Mouse (Mus musculus) heart, embryonic 14.5 days (tissue): ENCODE measurements around the gene Pcbp3. TPM values are rescaled to one million over a fixed set of nuclear protein-coding genes. Genes with fewer than 3 reads are reported as not detected.

Source experiments
- ATAC-seq: fragments of 200-750 bp; cut with Nextera tagmentation; 2 replicates; pipeline ENCODE4 v1.8.0; 2017; ENCODE audit warnings: low read depth, moderate TSS enrichment; ENCODE audit not compliant: insufficient number of reproducible peaks, insufficient read depth, low FRiP score
- H3K27ac ChIP-seq, 2 experiments: fragments of 200-500 bp in 1 of 2; fragments of 300-500 bp in 1 of 2; sonication (generic) in 1 of 2; replicated peaks in 1 of 2; 2 replicates each; pipeline ENCODE4 v1.5.1; 2012 to 2014; ENCODE audit warnings: low read depth in 2 of 2, low read length in 2 of 2, control low read depth in 1 of 2, mild to moderate bottlenecking in 1 of 2, mixed read lengths in 1 of 2; ENCODE audit not compliant: control insufficient read depth in 1 of 2, insufficient read depth in 1 of 2
- H3K27me3 ChIP-seq: fragments of 300-500 bp; sonication (generic); 2 replicates; pipeline ENCODE4 v1.6.1; 2014; ENCODE audit warnings: mild to moderate bottlenecking, low read length, control low read depth; ENCODE audit not compliant: control insufficient read depth, insufficient read depth
- H3K36me3 ChIP-seq: fragments of 300-500 bp; sonication (generic); 2 replicates; pipeline ENCODE4 v1.6.1; 2014; ENCODE audit warnings: mild to moderate bottlenecking, control low read depth, low read length, mixed read lengths; ENCODE audit not compliant: control insufficient read depth, insufficient read depth
- H3K4me1 ChIP-seq, 2 experiments: fragments of 200-500 bp in 1 of 2; fragments of 300-500 bp in 1 of 2; sonication (generic) in 1 of 2; 2 replicates each; pipeline ENCODE4 v1.6.1; 2012 to 2014; ENCODE audit warnings: low read length in 2 of 2, control low read depth in 1 of 2, mixed read lengths in 1 of 2; ENCODE audit not compliant: control insufficient read depth in 2 of 2, insufficient read depth in 2 of 2
- H3K4me2 ChIP-seq: fragments of 300-500 bp; sonication (generic); 2 replicates; pipeline ENCODE4 v1.6.1; 2014; ENCODE audit warnings: mild to moderate bottlenecking, low read length
- H3K4me3 ChIP-seq, 2 experiments: fragments of 200-500 bp in 1 of 2; fragments of 300-500 bp in 1 of 2; sonication (generic) in 1 of 2; 2 replicates each; pipeline ENCODE4 v1.5.1; 2012 to 2014; ENCODE audit warnings: low read length in 2 of 2, mild to moderate bottlenecking in 2 of 2, control low read depth in 1 of 2, low read depth in 1 of 2, moderate library complexity in 1 of 2; ENCODE audit not compliant: control insufficient read depth in 1 of 2, insufficient read depth in 1 of 2
- H3K9ac ChIP-seq: fragments of 300-500 bp; sonication (generic); 2 replicates; pipeline ENCODE4 v1.6.1; 2014; ENCODE audit warnings: mild to moderate bottlenecking, low read length
- H3K9me3 ChIP-seq: fragments of 300-500 bp; sonication (generic); 2 replicates; pipeline ENCODE4 v1.6.1; 2016; ENCODE audit warnings: low read length, control low read depth; ENCODE audit not compliant: control insufficient read depth
- WGBS: fragments of 180-500 bp; shearing (Covaris S2); extraction: QIAGEN DNeasy Blood & Tissue Kit; methylation state at CpG from one replicate; pipeline ENCODE4 v1.1.7; 2014; 5-methylcytosine and 5-hydroxymethylcytosine counted together
- polyA plus RNA-seq: library from polyadenylated mRNA; unstranded; fragments of >200 nt; fragmentation: Nextera tagmentation; extraction: Ambion mirVana; gene quantifications from 2 replicates; pipeline ENCODE4 v1.2.1, GENCODE M21; 2014

Pcbp3 gene
- polyA plus RNA-seq, 1 experiment from 2014 or later, result 6.3 TPM

- Histone ChIP-seq H3K27me3 (no peaks in the 10 kb centered on the region), H3K9ac (no peak overlapping the region), H3K4me3 (no peak overlapping the region), H3K9me3 (no peaks in the 10 kb centered on the region), H3K4me1 (peaks cover 36 to 43% of the 10 kb centered on the region in 2 experiments), H3K4me2 (no peak overlapping the region), H3K36me3 (no peaks in the 10 kb centered on the region), H3K27ac (peak overlapping the region in 1 of 2 experiments; percentile 62; a peak in 2 of 4 replicates)
- 73% methylated on average over 19 of the region's 19 CpGs for WGBS
- no peak for ATAC-seq
Measured at GRCm38 (mm10) chr10:76729631-76730620, 231.8 kb downstream of the Pcbp3 start.

- ATAC-seq, result no peak
- 12% methylated on average over 11 of the region's 11 CpGs for WGBS
- Histone ChIP-seq H3K27ac (no peak overlapping the region), H3K9me3 (no peaks in the 10 kb centered on the region), H3K27me3 (no peaks in the 10 kb centered on the region), H3K36me3 (0 out of 2 replicates have a peak, but pooled peaks cover under 1% of the 10 kb centered on the region), H3K4me3 (no peak overlapping the region), H3K4me2 (peak overlapping the region; percentile 5; the same call in 1 of the 2 replicates), H3K9ac (no peak overlapping the region), H3K4me1 (peaks cover 28 to 40% of the 10 kb centered on the region in 2 experiments)
Measured at GRCm38 (mm10) chr10:76728369-76728768, 233.3 kb downstream of the Pcbp3 start.

GRCm38 (mm10) chr10:76727301-76727700, 234.4 kb downstream of the Pcbp3 start:
- whole genome bisulfite sequencing, result 88% methylated on average over 7 of the region's 7 CpGs
- no peak overlapping the region for H3K4me3 ChIP-seq
- no peak overlapping the region for H3K27ac ChIP-seq

DNA sequence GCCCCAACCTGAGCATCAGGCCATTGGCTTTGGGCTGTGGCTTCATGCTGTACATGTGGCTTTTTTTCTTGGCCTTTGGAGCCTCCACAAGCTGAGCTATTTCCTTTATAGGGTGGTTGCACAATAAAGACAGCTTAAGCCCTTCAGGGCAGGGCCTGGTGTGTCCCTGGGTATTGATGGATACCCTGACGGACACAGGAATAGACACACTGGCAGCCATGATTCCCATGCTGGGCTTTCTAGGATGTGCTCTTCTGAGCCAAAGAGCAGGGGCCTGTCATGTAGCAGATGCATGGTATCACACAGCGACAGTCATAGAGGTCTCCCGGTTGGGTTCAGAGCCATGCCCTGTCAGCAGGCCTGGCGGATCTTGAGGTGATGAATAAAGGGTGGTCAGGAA, 234.8 kb downstream of the Pcbp3 start:
- Histone ChIP-seq H3K4me1 (peaks cover 14 to 24% of the 10 kb centered on the region in 2 experiments), H3K27ac (peak overlapping the region in 1 of 2 experiments; percentile 56; a peak in 1 of 4 replicates), H3K4me3 (no peak overlapping the region), H3K9me3 (no peaks in the 10 kb centered on the region), H3K4me2 (no peak overlapping the region), H3K36me3 (peaks cover 13% of the 10 kb centered on the region; the same call in 1 of the 2 replicates), H3K27me3 (no peaks in the 10 kb centered on the region), H3K9ac (no peak overlapping the region)
- 77% methylated on average over 4 of the region's 4 CpGs for WGBS
- no peak for ATAC-seq

More at GRCm38 (mm10) chr10:76727301-76727700, 234.4 kb downstream of the Pcbp3 start:
- ATAC-seq, result no peak
- no peaks in the 10 kb centered on the region for H3K27me3 ChIP-seq
- H3K9me3 ChIP-seq, result no peaks in the 10 kb centered on the region
- no peak overlapping the region for H3K9ac ChIP-seq
- H3K36me3 ChIP-seq, result peaks cover 9% of the 10 kb centered on the region; the same call in 1 of the 2 replicates
- H3K4me1 ChIP-seq, result peaks cover 18 to 29% of the 10 kb centered on the region in 2 experiments
- H3K4me2 ChIP-seq, result no peak overlapping the region

GRCm38 (mm10) chr10:76725682-76726285, 235.9 kb downstream of the Pcbp3 start, which contains the start of gene Col6a1:
TSS of gene Col6a1 (minus strand) at chr10:76726168.
- Histone ChIP-seq H3K9ac (peak within 1 kb of the TSS; percentile 73), H3K27ac (peak within 1 kb of the TSS; percentile 57 to 71), H3K4me2 (peak within 1 kb of the TSS; percentile 58), H3K4me1 (peaks cover 10 to 20% of the 10 kb centered on the region in 2 experiments), H3K9me3 (no peaks in the 10 kb centered on the region), H3K27me3 (no peaks in the 10 kb centered on the region), H3K4me3 (peak within 1 kb of the TSS; percentile 35 to 50), H3K36me3 (peaks cover 14% of the 10 kb centered on the region; the same call in 1 of the 2 replicates)
- 0 out of 2 replicates have a peak, but pooled peaks have one; percentile 9 for ATAC-seq
- 15% methylated on average over 9 of the region's 9 CpGs for WGBS

GRCm38 (mm10) chr10:76725097-76725496, 236.6 kb downstream of the Pcbp3 start:
- peak overlapping the region; percentile 58 for H3K4me2 ChIP-seq
- no peaks in the 10 kb centered on the region for H3K9me3 ChIP-seq
- H3K4me3 ChIP-seq, result peak overlapping the region; percentile 35 to 50
- H3K9ac ChIP-seq, result peak overlapping the region; percentile 73
- ATAC-seq, result no peak
- H3K27me3 ChIP-seq, result no peaks in the 10 kb centered on the region
- WGBS, result 54% methylated on average over 2 of the region's 2 CpGs
- H3K27ac ChIP-seq, result peak overlapping the region in 1 of 2 experiments; percentile 71; a peak in 2 of 4 replicates
- H3K4me1 ChIP-seq, result peaks cover 10 to 15% of the 10 kb centered on the region in 2 experiments; a peak in 3 of 4 replicates
- peaks cover 14% of the 10 kb centered on the region; the same call in 1 of the 2 replicates for H3K36me3 ChIP-seq

- Histone ChIP-seq H3K4me3 (peak overlapping the region in 1 of 2 experiments; percentile 35; a peak in 1 of 4 replicates), H3K27ac (no peak overlapping the region)
- 52% methylated on average over 5 of the region's 5 CpGs for WGBS
Measured at GRCm38 (mm10) chr10:76724231-76724736, 237.4 kb downstream of the Pcbp3 start.

More at GRCm38 (mm10) chr10:76724231-76724736, 237.4 kb downstream of the Pcbp3 start:
- Histone ChIP-seq H3K4me2 (peak overlapping the region; percentile 58), H3K36me3 (peaks cover 16% of the 10 kb centered on the region; the same call in 1 of the 2 replicates), H3K9me3 (no peaks in the 10 kb centered on the region), H3K27me3 (no peaks in the 10 kb centered on the region), H3K4me1 (peaks cover 10 to 13% of the 10 kb centered on the region in 2 experiments; a peak in 3 of 4 replicates), H3K9ac (peak overlapping the region; percentile 31; the same call in 1 of the 2 replicates)
- no peak for ATAC-seq
